Mouse (Mus musculus): ENCODE data around the gene Rpl27a. TPM values are rescaled to one million over a fixed set of nuclear protein-coding genes. Genes with fewer than 3 reads are reported as not detected.

Rpl27a gene
- polyA plus RNA-seq, 1 experiment = 208 TPM

- TF ChIP-seq POLR2A (IDR thresholded peaks at IDR 0.05; ENCODE audit: borderline replicate concordance, extremely low read depth, low read depth, low read length) = no peak
- no peak for TF ChIP-seq CTCF (IDR thresholded peaks at IDR 0.05; ENCODE audit: insufficient read depth, low read length)
- DNase-seq = no peak
- Histone ChIP-seq H3K4me3 (replicated peaks; ENCODE audit: extremely low read depth, low read depth, low read length) (no peak overlapping the region), H3K4me1 (ENCODE audit: control insufficient read depth, insufficient read depth, low read length) (peaks cover 42% of the 10 kb centered on the region)
- WGBS = 24% methylated on average over 8 of the region's 8 CpGs
These were observed 42.7 kb downstream of the Rpl27a start for GRCm38 (mm10) chr7:109561466-109562153.

- Histone ChIP-seq H3K4me1 (ENCODE audit: control insufficient read depth, insufficient read depth, low read length) (peaks cover 46% of the 10 kb centered on the region), H3K4me3 (replicated peaks; ENCODE audit: extremely low read depth, low read depth, low read length) (no peak overlapping the region)
- WGBS = 4% methylated on average over 4 of the region's 4 CpGs
- DNase-seq = no peak
- TF ChIP-seq POLR2A (IDR thresholded peaks at IDR 0.05; ENCODE audit: borderline replicate concordance, extremely low read depth, low read depth, low read length) (no peak), CTCF (IDR thresholded peaks at IDR 0.05; ENCODE audit: insufficient read depth, low read length) (no peak)
These were observed 43.2 kb downstream of the Rpl27a start for GRCm38 (mm10) chr7:109562154-109562599.

GRCm38 (mm10) chr7:109562676-109563075 is 43.7 kb downstream of the Rpl27a start:
- WGBS = 22% methylated on average over 5 of the region's 5 CpGs
- TF ChIP-seq CTCF (IDR thresholded peaks at IDR 0.05; ENCODE audit: insufficient read depth, low read length) = no peak
- TF ChIP-seq POLR2A (IDR thresholded peaks at IDR 0.05; ENCODE audit: borderline replicate concordance, extremely low read depth, low read depth, low read length) = no peak
- no peak overlapping the region for H3K4me3 ChIP-seq (replicated peaks; ENCODE audit: extremely low read depth, low read depth, low read length)
- DNase-seq = no peak
- peaks cover 51% of the 10 kb centered on the region for H3K4me1 ChIP-seq (ENCODE audit: control insufficient read depth, insufficient read depth, low read length)

GRCm38 (mm10) chr7:109563775-109564362 is 44.9 kb downstream of the Rpl27a start:
- no peak for TF ChIP-seq CTCF (IDR thresholded peaks at IDR 0.05; ENCODE audit: insufficient read depth, low read length)
- TF ChIP-seq POLR2A (IDR thresholded peaks at IDR 0.05; ENCODE audit: borderline replicate concordance, extremely low read depth, low read depth, low read length) = no peak

GRCm38 (mm10) chr7:109566327-109566726 is 47.4 kb downstream of the Rpl27a start:
- DNase-seq = no peak
- Histone ChIP-seq H3K4me1 (ENCODE audit: control insufficient read depth, insufficient read depth, low read length) (peaks cover 37% of the 10 kb centered on the region), H3K4me3 (replicated peaks; ENCODE audit: extremely low read depth, low read depth, low read length) (no peak overlapping the region)
- no peak for TF ChIP-seq POLR2A (IDR thresholded peaks at IDR 0.05; ENCODE audit: borderline replicate concordance, extremely low read depth, low read depth, low read length)
- TF ChIP-seq CTCF (IDR thresholded peaks at IDR 0.05; ENCODE audit: insufficient read depth, low read length) = no peak

More at GRCm38 (mm10) chr7:109563775-109564362, 44.9 kb downstream of the Rpl27a start:
- peaks cover 54% of the 10 kb centered on the region for H3K4me1 ChIP-seq (ENCODE audit: control insufficient read depth, insufficient read depth, low read length)
- 47% methylated on average over 4 of the region's 4 CpGs for WGBS
- DNase-seq = no peak
- H3K4me3 ChIP-seq (replicated peaks; ENCODE audit: extremely low read depth, low read depth, low read length) = no peak overlapping the region

GRCm38 (mm10) chr7:109566841-109567768 is 48.2 kb downstream of the Rpl27a start:
- no peak overlapping the region for H3K4me3 ChIP-seq (replicated peaks; ENCODE audit: extremely low read depth, low read depth, low read length)
- TF ChIP-seq CTCF (IDR thresholded peaks at IDR 0.05; ENCODE audit: insufficient read depth, low read length) = no peak
- TF ChIP-seq POLR2A (IDR thresholded peaks at IDR 0.05; ENCODE audit: borderline replicate concordance, extremely low read depth, low read depth, low read length) = no peak
- H3K4me1 ChIP-seq (ENCODE audit: control insufficient read depth, insufficient read depth, low read length) = peaks cover 31% of the 10 kb centered on the region
- no peak for DNase-seq
- WGBS = 21% methylated on average over 11 of the region's 11 CpGs

- no peak for TF ChIP-seq CTCF (IDR thresholded peaks at IDR 0.05; ENCODE audit: insufficient read depth, low read length)
- no peak for TF ChIP-seq POLR2A (IDR thresholded peaks at IDR 0.05; ENCODE audit: borderline replicate concordance, extremely low read depth, low read depth, low read length)
- 73% methylated on average over 4 of the region's 4 CpGs for WGBS
- H3K4me3 ChIP-seq (replicated peaks; ENCODE audit: extremely low read depth, low read depth, low read length) = no peak overlapping the region
These were observed 49.5 kb downstream of the Rpl27a start for GRCm38 (mm10) chr7:109568391-109568892.

More at GRCm38 (mm10) chr7:109568391-109568892, 49.5 kb downstream of the Rpl27a start:
- no peak for DNase-seq
- peaks cover 22% of the 10 kb centered on the region for H3K4me1 ChIP-seq (ENCODE audit: control insufficient read depth, insufficient read depth, low read length)

Other genes starting within 250 kb of the Rpl27a start
- 2.7 and 3.2 TPM in 2 replicates for gene Stk33, start 80.1 kb upstream of the Rpl27a start, polyA plus RNA-seq (2012; rRNA removed)
- gene Trim66, start 11.0 kb upstream of the Rpl27a start, polyA plus RNA-seq (2012; rRNA removed) = 0.08 and 0.09 TPM in 2 replicates
- gene St5, start 184.5 kb downstream of the Rpl27a start, polyA plus RNA-seq (2012; rRNA removed) = 89.9 and 123 TPM in 2 replicates
- 16.3 and 18.3 TPM in 2 replicates for gene Akip1, start 184.5 kb downstream of the Rpl27a start, polyA plus RNA-seq (2012; rRNA removed)
- gene BC051019, start 204.7 kb downstream of the Rpl27a start, polyA plus RNA-seq (2012; rRNA removed) = 17.8 and 19.7 TPM in 2 replicates
- 0.38 and 0.62 TPM in 2 replicates for gene Ascl3, start 212.6 kb downstream of the Rpl27a start, polyA plus RNA-seq (2012; rRNA removed)
- 45.4 and 60.4 TPM in 2 replicates for gene Tmem9b, start 233.7 kb downstream of the Rpl27a start, polyA plus RNA-seq (2012; rRNA removed)